Mouse (Mus musculus): ENCODE measurements at regions not wholly inside any gene's neighbourhood (a gene's known extent, or its start where the extent isn't known, plus 50 kb on each side); places are given as distances from the start of the nearest gene placed in this dataset.
"Not testable (repeated sequence)": the region's sequence is repeated elsewhere in the genome, so short reads cannot be mapped to it uniquely, and the experiment has no call there.

DNA sequence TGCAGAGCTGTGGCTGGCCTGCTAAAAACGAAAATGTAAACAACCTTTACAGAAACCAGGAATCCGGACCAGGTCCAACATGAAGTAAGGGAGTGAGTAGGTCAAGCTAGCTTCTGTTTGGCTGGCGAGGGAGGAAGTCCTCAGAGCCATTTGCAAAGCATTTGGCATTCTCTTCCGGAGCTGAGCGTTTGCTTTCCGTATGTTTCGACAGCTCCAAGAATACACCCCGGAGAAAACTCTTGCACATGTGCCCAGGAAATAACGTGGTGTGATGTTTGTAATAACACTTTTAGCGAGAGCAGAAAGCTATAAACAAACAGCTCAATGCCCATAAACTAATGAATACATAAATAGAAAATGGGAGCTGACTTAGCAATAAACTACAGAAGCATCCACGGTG is 131.6 kb upstream of the Ubl3 start:
- Histone ChIP-seq H3K27ac (ENCODE audit: insufficient read depth, low read length) (no peak overlapping the region), H3K4me3 (ENCODE audit: insufficient read depth, low read length) (no peak overlapping the region), H3K4me1 (ENCODE audit: control insufficient read depth, insufficient read depth, low read length) (no peaks in the 10 kb centered on the region; the same call in 1 of the 2 replicates)
- TF ChIP-seq CTCF (IDR thresholded peaks at IDR 0.05; ENCODE audit: extremely low read depth, insufficient read depth, low read length) (no peak), POLR2A (IDR thresholded peaks at IDR 0.05; ENCODE audit: extremely low read depth, insufficient read depth, low read length) (no peak)

DNA sequence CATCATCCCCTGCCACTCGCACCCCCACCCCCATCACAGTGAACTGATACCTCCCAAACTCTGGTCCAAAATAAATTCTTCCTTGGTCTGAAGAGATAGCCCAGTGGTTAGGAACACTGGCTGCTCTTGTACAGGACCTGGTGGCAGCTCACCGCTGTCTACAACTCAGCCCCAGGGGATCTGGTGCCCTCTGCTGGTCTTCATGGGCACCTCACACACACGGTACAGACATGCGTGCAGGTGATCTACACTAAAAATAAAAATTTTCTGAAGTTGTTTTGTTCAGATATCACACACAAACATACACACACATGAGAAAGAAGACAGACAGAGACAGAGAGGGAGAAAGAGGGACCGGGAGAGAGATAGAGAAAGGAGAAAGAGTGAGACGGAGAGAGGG is 130.0 kb upstream of the Ubl3 start:
- no peak for TF ChIP-seq CTCF (IDR thresholded peaks at IDR 0.05; ENCODE audit: extremely low read depth, insufficient read depth, low read length)
- TF ChIP-seq POLR2A (IDR thresholded peaks at IDR 0.05; ENCODE audit: extremely low read depth, insufficient read depth, low read length) = no peak
- Histone ChIP-seq H3K4me3 (ENCODE audit: insufficient read depth, low read length) (no peak overlapping the region), H3K4me1 (ENCODE audit: control insufficient read depth, insufficient read depth, low read length) (no peaks in the 10 kb centered on the region; the same call in 1 of the 2 replicates), H3K27ac (ENCODE audit: insufficient read depth, low read length) (no peak overlapping the region)

DNA sequence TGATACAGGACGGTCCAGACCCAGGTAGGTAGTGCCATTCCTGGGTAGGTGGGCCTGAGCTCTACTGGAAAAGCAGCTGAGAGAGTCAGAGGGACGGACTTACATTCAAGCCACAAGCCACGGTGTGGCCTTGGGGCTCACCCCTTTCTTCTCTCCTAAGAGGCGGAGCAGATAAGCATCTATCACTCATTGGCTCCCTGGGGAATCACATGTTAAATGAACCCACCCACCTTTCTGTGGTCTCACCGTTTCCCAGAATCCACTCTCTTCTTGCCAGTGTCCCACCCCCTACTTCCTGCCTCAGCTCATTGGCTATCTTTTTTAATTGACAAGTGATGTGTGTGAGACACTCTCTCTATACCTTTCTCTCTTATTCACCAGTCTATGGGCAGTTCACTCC is 127.8 kb upstream of the Ubl3 start:
- H3K4me1 ChIP-seq (ENCODE audit: control insufficient read depth, insufficient read depth, low read length) = no peaks in the 10 kb centered on the region; the same call in 1 of the 2 replicates
- H3K4me3 ChIP-seq (ENCODE audit: insufficient read depth, low read length) = no peak overlapping the region
- no peak overlapping the region for H3K27ac ChIP-seq (ENCODE audit: insufficient read depth, low read length)
- no peak for TF ChIP-seq CTCF (IDR thresholded peaks at IDR 0.05; ENCODE audit: extremely low read depth, insufficient read depth, low read length)
- no peak for TF ChIP-seq POLR2A (IDR thresholded peaks at IDR 0.05; ENCODE audit: extremely low read depth, insufficient read depth, low read length)

DNA sequence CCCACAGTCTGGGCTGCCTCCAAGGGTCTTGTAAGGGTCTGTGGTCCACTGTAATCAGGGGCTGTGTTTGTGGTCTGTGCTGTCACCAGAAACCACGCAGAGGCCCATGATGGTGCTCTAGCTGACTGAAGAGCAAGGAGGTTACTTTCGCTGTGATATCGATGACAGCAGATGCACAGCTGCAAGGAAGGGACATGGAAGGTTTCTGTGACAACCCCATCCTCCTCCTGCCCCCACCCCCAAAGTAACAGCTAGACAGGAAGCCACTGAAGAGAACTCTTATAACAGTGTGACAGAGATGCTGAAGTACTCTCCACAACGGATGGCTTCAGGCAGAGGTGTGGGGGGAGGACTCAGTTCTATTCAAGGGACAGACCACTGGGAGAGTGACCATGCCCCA is 127.0 kb upstream of the Ubl3 start:
- Histone ChIP-seq H3K4me3 (ENCODE audit: insufficient read depth, low read length) (no peak overlapping the region), H3K4me1 (ENCODE audit: control insufficient read depth, insufficient read depth, low read length) (no peaks in the 10 kb centered on the region; the same call in 1 of the 2 replicates)
- TF ChIP-seq CTCF (IDR thresholded peaks at IDR 0.05; ENCODE audit: extremely low read depth, insufficient read depth, low read length) = no peak
- TF ChIP-seq POLR2A (IDR thresholded peaks at IDR 0.05; ENCODE audit: extremely low read depth, insufficient read depth, low read length) = no peak

DNA sequence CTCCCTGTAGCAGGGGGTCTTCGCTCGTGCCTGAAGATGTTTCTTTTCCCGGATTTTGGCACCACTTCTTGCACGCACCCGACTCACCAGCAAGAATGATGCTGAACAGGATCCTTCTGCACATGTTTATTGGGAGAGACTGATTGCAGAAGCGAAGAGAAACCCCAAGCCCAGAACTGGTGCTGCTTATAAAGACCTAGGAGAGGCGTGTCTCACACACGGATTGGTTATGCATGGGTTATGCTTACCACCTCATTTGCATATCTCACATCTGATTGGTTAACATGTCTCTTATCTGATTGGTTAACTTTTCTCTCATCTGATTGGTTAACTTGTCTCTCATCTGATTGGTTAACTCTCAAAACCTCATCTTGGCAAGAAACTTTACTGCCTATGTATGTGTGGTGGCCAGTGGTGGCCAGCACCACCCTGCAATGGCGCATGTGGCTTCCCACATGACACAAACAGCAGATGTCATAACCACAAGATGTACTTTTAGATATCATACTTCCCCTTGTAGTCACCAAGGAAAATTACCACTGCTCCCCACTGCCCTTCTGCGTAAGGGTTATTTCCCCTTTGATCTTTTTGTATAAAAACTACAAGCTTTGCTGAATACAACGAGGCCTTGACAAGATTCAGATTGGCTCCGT is 125.8 kb upstream of the Ubl3 start:
- H3K27ac ChIP-seq (ENCODE audit: insufficient read depth, low read length); H3K4me1 ChIP-seq (ENCODE audit: control insufficient read depth, insufficient read depth, low read length); H3K4me3 ChIP-seq (ENCODE audit: insufficient read depth, low read length): not testable (repeated sequence)

More for the DNA sequence above, 127.0 kb upstream of the Ubl3 start:
- H3K27ac ChIP-seq (ENCODE audit: insufficient read depth, low read length) = no peak overlapping the region

DNA sequence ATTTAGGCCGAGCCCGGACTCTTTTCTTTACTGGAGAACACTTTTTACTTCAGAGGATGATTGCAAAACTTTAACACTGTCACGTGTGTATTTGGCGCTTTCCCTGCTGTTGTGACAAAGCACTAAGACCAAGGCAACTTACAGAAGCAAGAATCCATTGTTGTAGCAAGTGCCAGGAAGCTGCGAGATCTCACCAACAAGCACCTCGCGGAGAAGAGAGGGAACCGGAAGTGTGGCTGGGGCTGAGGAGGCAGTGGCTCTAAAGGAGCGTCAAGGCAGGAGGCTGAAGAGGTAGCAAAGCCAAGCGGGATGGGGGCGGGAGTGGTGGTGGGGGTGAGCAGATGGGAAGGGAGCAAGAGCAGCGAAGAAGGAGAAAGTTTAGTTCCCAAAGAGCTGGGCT is 121.7 kb upstream of the Ubl3 start:
- Histone ChIP-seq H3K4me1 (ENCODE audit: control insufficient read depth, insufficient read depth, low read length) (no peaks in the 10 kb centered on the region), H3K4me3 (ENCODE audit: insufficient read depth, low read length) (no peak overlapping the region), H3K27ac (ENCODE audit: insufficient read depth, low read length) (no peak overlapping the region)
- no peak for TF ChIP-seq POLR2A (IDR thresholded peaks at IDR 0.05; ENCODE audit: extremely low read depth, insufficient read depth, low read length)
- no peak for TF ChIP-seq CTCF (IDR thresholded peaks at IDR 0.05; ENCODE audit: extremely low read depth, insufficient read depth, low read length)

DNA sequence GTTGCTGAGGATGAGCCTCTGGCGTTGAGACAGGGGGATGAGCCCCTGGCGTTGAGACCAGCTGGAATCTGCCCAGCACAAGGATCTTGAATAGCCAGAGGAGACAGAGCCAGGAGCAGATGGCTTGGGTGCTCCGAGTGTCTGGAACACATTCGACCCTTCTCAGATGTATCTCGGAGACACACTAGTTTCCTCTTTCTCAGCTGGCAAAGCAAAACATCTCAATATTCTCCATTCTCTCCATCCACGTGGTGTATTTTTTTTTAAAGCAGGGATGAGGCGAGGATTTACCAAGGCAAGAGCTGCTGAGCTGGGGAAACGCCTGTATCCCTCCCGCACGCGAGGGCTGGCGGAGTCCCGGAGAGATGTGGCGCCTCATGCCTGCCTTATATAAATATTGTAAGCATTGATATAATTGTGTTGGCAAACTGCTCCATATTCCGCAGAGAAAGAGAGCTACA is 109.7 kb upstream of the Ubl3 start:
- H3K4me3 ChIP-seq (ENCODE audit: insufficient read depth, low read length) = no peak overlapping the region
- no peak overlapping the region for H3K27ac ChIP-seq (ENCODE audit: insufficient read depth, low read length)
- no peaks in the 10 kb centered on the region for H3K4me1 ChIP-seq (ENCODE audit: control insufficient read depth, insufficient read depth, low read length)
- TF ChIP-seq CTCF (IDR thresholded peaks at IDR 0.05; ENCODE audit: extremely low read depth, insufficient read depth, low read length) (no peak), POLR2A (IDR thresholded peaks at IDR 0.05; ENCODE audit: extremely low read depth, insufficient read depth, low read length) (no peak)

DNA sequence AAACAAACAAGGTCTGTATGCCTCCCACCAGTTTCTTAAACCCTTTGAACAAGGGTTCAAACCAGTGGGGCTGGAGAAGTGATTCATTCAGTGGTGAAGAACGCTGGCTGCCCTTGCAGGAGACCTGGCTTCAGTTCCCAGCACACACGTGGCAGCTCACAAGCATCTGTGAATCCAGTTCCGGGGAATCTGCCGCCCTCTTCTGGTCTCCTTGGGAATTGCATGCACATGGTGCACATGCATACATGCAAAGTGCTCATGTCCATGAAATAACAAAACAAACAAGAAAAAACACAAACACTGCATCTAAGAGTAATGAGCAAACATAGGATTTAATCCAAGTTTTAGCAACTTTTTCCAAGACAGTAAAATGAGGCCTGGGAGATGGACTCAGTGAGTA is 108.5 kb upstream of the Ubl3 start:
- no peak overlapping the region for H3K27ac ChIP-seq (ENCODE audit: insufficient read depth, low read length)
- H3K4me3 ChIP-seq (ENCODE audit: insufficient read depth, low read length) = no peak overlapping the region
- H3K4me1 ChIP-seq (ENCODE audit: control insufficient read depth, insufficient read depth, low read length) = no peaks in the 10 kb centered on the region
- TF ChIP-seq POLR2A (IDR thresholded peaks at IDR 0.05; ENCODE audit: extremely low read depth, insufficient read depth, low read length) = no peak
- 0 out of 2 replicates have a peak, but pooled peaks have one; percentile 3 for TF ChIP-seq CTCF (IDR thresholded peaks at IDR 0.05; ENCODE audit: extremely low read depth, insufficient read depth, low read length)

DNA sequence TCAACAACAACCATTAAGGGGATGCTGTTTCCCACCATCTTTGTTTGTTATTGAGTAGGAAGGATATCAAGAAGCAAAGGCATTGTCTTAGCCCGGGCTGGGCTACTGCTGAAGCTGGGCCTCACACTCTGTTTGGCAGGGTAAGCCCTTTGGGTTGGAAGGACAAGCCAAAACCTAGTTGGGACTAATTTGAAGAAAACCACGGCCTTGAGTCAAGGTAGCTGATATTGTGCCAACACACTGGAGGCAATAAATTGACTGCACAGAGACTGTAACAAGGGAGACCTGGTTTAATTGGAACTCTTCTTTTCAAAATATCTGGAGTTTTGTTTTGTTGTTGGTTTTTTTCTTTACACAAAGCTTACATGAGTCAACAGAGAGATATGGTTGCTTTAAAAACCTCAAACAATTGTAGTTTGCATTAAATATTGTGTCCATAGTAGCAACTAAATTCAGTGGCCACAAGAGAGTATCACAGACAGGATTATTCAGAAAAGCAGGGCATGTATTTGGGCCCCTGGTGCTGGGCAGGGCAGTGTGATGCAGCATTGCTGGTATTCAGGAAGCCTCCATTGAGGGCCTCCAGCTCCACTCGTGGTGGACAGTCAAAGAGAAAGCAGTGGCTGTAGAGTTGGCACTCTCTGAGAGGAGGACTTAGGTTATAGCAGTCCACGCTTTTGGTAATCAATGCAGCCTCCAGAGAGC is 105.5 kb upstream of the Ubl3 start:
- no peak overlapping the region for H3K4me3 ChIP-seq (ENCODE audit: insufficient read depth, low read length)
- H3K27ac ChIP-seq (ENCODE audit: insufficient read depth, low read length) = no peak overlapping the region
- no peaks in the 10 kb centered on the region for H3K4me1 ChIP-seq (ENCODE audit: control insufficient read depth, insufficient read depth, low read length)
- TF ChIP-seq POLR2A (IDR thresholded peaks at IDR 0.05; ENCODE audit: extremely low read depth, insufficient read depth, low read length) (no peak), CTCF (IDR thresholded peaks at IDR 0.05; ENCODE audit: extremely low read depth, insufficient read depth, low read length) (no peak)
